Mouse (Mus musculus) heart, embryonic 13.5 days (tissue): Measurements from ENCODE around the gene A930018P22Rik. TPM values are rescaled to one million over a fixed set of nuclear protein-coding genes. Genes with fewer than 3 reads are reported as not detected.

Source experiments
- ATAC-seq: fragments of 200-750 bp; cut with Nextera tagmentation; 2 replicates; pipeline ENCODE4 v1.8.0; 2017; ENCODE audit warnings: moderate TSS enrichment; ENCODE audit not compliant: insufficient number of reproducible peaks, low FRiP score, low TSS enrichment; ENCODE audit errors: extremely low read depth
- H3K27ac ChIP-seq: fragments of 300-500 bp; sonication (generic); replicated peaks from 2 replicates; pipeline ENCODE4 v1.5.1; 2015; ENCODE audit warnings: moderate library complexity, mild to moderate bottlenecking, inconsistent platforms
- H3K27me3 ChIP-seq: fragments of 300-500 bp; sonication (generic); replicated peaks from 2 replicates; pipeline ENCODE4 v1.6.1; 2015; ENCODE audit warnings: mild to moderate bottlenecking, inconsistent platforms
- H3K36me3 ChIP-seq: fragments of 300-500 bp; sonication (generic); 2 replicates; pipeline ENCODE4 v1.6.1; 2015; ENCODE audit warnings: mild to moderate bottlenecking, inconsistent platforms
- H3K4me1 ChIP-seq: fragments of 300-500 bp; sonication (generic); 2 replicates; pipeline ENCODE4 v1.6.1; 2015; ENCODE audit warnings: inconsistent platforms
- H3K4me2 ChIP-seq: fragments of 300-500 bp; sonication (generic); 2 replicates; pipeline ENCODE4 v1.6.1; 2015; ENCODE audit warnings: inconsistent platforms, mild to moderate bottlenecking, moderate library complexity
- H3K4me3 ChIP-seq: fragments of 300-500 bp; sonication (generic); 2 replicates; pipeline ENCODE4 v1.5.1; 2015; ENCODE audit warnings: moderate library complexity, mild to moderate bottlenecking, inconsistent platforms
- H3K9ac ChIP-seq: fragments of 300-500 bp; sonication (generic); 2 replicates; pipeline ENCODE4 v1.6.1; 2015; ENCODE audit warnings: inconsistent platforms, mild to moderate bottlenecking, moderate library complexity
- H3K9me3 ChIP-seq: fragments of 300-500 bp; sonication (generic); 2 replicates; pipeline ENCODE4 v1.6.1; 2016; ENCODE audit warnings: inconsistent platforms
- WGBS: fragments of 180-500 bp; shearing (Covaris S2); methylation state at CpG from one replicate; pipeline ENCODE4 v1.1.7; 2015; ENCODE audit warnings: mixed read lengths; 5-methylcytosine and 5-hydroxymethylcytosine counted together
- polyA plus RNA-seq: library from polyadenylated mRNA; unstranded; fragments of >200 nt; fragmentation: Nextera tagmentation; extraction: Ambion mirVana; gene quantifications from 2 replicates; pipeline ENCODE4 v1.2.1, GENCODE M21; 2015

A930018P22Rik gene
- polyA plus RNA-seq, 1 experiment from 2014 or later: 0.67 TPM

GRCm38 (mm10) chr2:104163978-104164487 is 41.5 kb downstream of the A930018P22Rik start:
- Histone ChIP-seq H3K36me3 (no peaks in the 10 kb centered on the region), H3K4me3 (no peak overlapping the region), H3K9ac (no peak overlapping the region), H3K4me1 (no peaks in the 10 kb centered on the region), H3K27ac (no peak overlapping the region), H3K9me3 (no peaks in the 10 kb centered on the region), H3K27me3 (no peaks in the 10 kb centered on the region), H3K4me2 (no peak overlapping the region)
- WGBS: 78% methylated on average over 4 of the region's 4 CpGs
- no peak for ATAC-seq

- 58% methylated on average over 2 of the region's 2 CpGs for WGBS
- H3K4me1 ChIP-seq: no peaks in the 10 kb centered on the region
These were observed 43.1 kb downstream of the A930018P22Rik start for GRCm38 (mm10) chr2:104165631-104166030.

GRCm38 (mm10) chr2:104167765-104168164 is 45.2 kb downstream of the A930018P22Rik start:
- no peaks in the 10 kb centered on the region for H3K27me3 ChIP-seq
- ATAC-seq: no peak
- H3K36me3 ChIP-seq: no peaks in the 10 kb centered on the region
- no peak overlapping the region for H3K9ac ChIP-seq
- 91% methylated on average over 23 of the region's 23 CpGs for WGBS
- H3K4me2 ChIP-seq: no peak overlapping the region
- H3K4me1 ChIP-seq: no peaks in the 10 kb centered on the region
- H3K9me3 ChIP-seq: no peaks in the 10 kb centered on the region
- H3K27ac ChIP-seq: no peak overlapping the region
- H3K4me3 ChIP-seq: no peak overlapping the region

More at GRCm38 (mm10) chr2:104165631-104166030, 43.1 kb downstream of the A930018P22Rik start:
- no peak for ATAC-seq
- Histone ChIP-seq H3K9ac (no peak overlapping the region), H3K4me2 (no peak overlapping the region), H3K36me3 (no peaks in the 10 kb centered on the region), H3K9me3 (no peaks in the 10 kb centered on the region), H3K27me3 (no peaks in the 10 kb centered on the region), H3K27ac (no peak overlapping the region), H3K4me3 (no peak overlapping the region)

- H3K4me1 ChIP-seq: no peaks in the 10 kb centered on the region
- no peaks in the 10 kb centered on the region for H3K36me3 ChIP-seq
- H3K27me3 ChIP-seq: no peaks in the 10 kb centered on the region
- WGBS: 87% methylated on average over 17 of the region's 17 CpGs
- H3K9ac ChIP-seq: no peak overlapping the region
- no peak overlapping the region for H3K4me3 ChIP-seq
- H3K9me3 ChIP-seq: no peaks in the 10 kb centered on the region
- no peak overlapping the region for H3K27ac ChIP-seq
- no peak overlapping the region for H3K4me2 ChIP-seq
- ATAC-seq: no peak
These were observed 45.8 kb downstream of the A930018P22Rik start for GRCm38 (mm10) chr2:104168186-104168896.

- H3K4me1 ChIP-seq: peaks cover 22% of the 10 kb centered on the region
- H3K9me3 ChIP-seq: no peaks in the 10 kb centered on the region
- no peaks in the 10 kb centered on the region for H3K36me3 ChIP-seq
- H3K27me3 ChIP-seq: no peaks in the 10 kb centered on the region
- no peak for ATAC-seq
- H3K9ac ChIP-seq: no peak overlapping the region
- H3K4me3 ChIP-seq: no peak overlapping the region
- no peak overlapping the region for H3K4me2 ChIP-seq
- no peak overlapping the region for H3K27ac ChIP-seq
- WGBS: 56% methylated on average over 11 of the region's 11 CpGs
These were observed 50.3 kb downstream of the A930018P22Rik start for GRCm38 (mm10) chr2:104172695-104173348.

GRCm38 (mm10) chr2:104173431-104173830 is 50.9 kb downstream of the A930018P22Rik start:
- WGBS: 91% methylated on average over 3 of the region's 3 CpGs
- no peaks in the 10 kb centered on the region for H3K9me3 ChIP-seq
- no peak overlapping the region for H3K4me2 ChIP-seq
- no peak for ATAC-seq
- H3K9ac ChIP-seq: no peak overlapping the region
- peaks cover 24% of the 10 kb centered on the region for H3K4me1 ChIP-seq
- H3K4me3 ChIP-seq: no peak overlapping the region
- H3K36me3 ChIP-seq: no peaks in the 10 kb centered on the region
- H3K27ac ChIP-seq: no peak overlapping the region
- H3K27me3 ChIP-seq: no peaks in the 10 kb centered on the region

Other genes with a start within 250 kb of the A930018P22Rik start
- gene Lmo2, start 164.8 kb upstream of the A930018P22Rik start, polyA plus RNA-seq: 23.9 and 24.5 TPM in 2 replicates
- 37.2 and 42.8 TPM in 2 replicates for gene Fbxo3, start 95.0 kb upstream of the A930018P22Rik start, polyA plus RNA-seq
- gene 4931422A03Rik, start 94.4 kb upstream of the A930018P22Rik start, polyA plus RNA-seq: 1.6 and 1.9 TPM in 2 replicates
- not detected in 2 replicates for gene Gm10912, start 56.9 kb upstream of the A930018P22Rik start, polyA plus RNA-seq
- not detected in 2 replicates for gene Gm10799, start 54.2 kb upstream of the A930018P22Rik start, polyA plus RNA-seq
- gene Cd59b, start 52.9 kb upstream of the A930018P22Rik start, polyA plus RNA-seq: 4.7 and 6.9 TPM in 2 replicates
- gene Cd59a, start 27.0 kb upstream of the A930018P22Rik start, polyA plus RNA-seq: 62.0 and 66.4 TPM in 2 replicates